Mouse (Mus musculus): Measurements from ENCODE around the gene Shd.

GRCm38 (mm10) chr17:55964996-55965395, 5.3 kb upstream of the Shd start:
- TF ChIP-seq HCFC1 (IDR thresholded peaks at IDR 0.05; ENCODE audit: borderline replicate concordance, insufficient read depth, low read length), result no peak
- no peak for TF ChIP-seq ZNF384 (IDR thresholded peaks at IDR 0.05; ENCODE audit: low read depth, low read length)
- no peak for TF ChIP-seq CHD2 (IDR thresholded peaks at IDR 0.05; ENCODE audit: low read depth, low read length)
- TF ChIP-seq MAFK (IDR thresholded peaks at IDR 0.05; ENCODE audit: insufficient read depth, low read depth, low read length), result no peak
